Mouse (Mus musculus) midbrain, embryonic 12.5 days (tissue): Measurements from ENCODE around the gene Bcs1l. TPM values are rescaled to one million over a fixed set of nuclear protein-coding genes. Genes with fewer than 3 reads are reported as not detected.

Experiments
- ATAC-seq: fragments of 200-750 bp; cut with Nextera tagmentation; 2 replicates; pipeline ENCODE4 v1.8.0; 2017; ENCODE audit warnings: low read depth, moderate TSS enrichment, moderate library complexity; ENCODE audit not compliant: low FRiP score
- H3K27ac ChIP-seq: fragments of 300-500 bp; sonication (generic); replicated peaks from 2 replicates; pipeline ENCODE4 v1.5.1; 2016; ENCODE audit warnings: mild to moderate bottlenecking
- H3K27me3 ChIP-seq: fragments of 300-500 bp; sonication (generic); 2 replicates; pipeline ENCODE4 v1.6.1; 2016; ENCODE audit warnings: mild to moderate bottlenecking
- H3K36me3 ChIP-seq: fragments of 300-500 bp; sonication (generic); 2 replicates; pipeline ENCODE4 v1.6.1; 2016
- H3K4me1 ChIP-seq: fragments of 300-500 bp; sonication (generic); 2 replicates; pipeline ENCODE4 v1.6.1; 2016
- H3K4me2 ChIP-seq: fragments of 300-500 bp; sonication (generic); replicated peaks from 2 replicates; pipeline ENCODE4 v1.6.1; 2016; ENCODE audit warnings: mild to moderate bottlenecking, moderate library complexity
- H3K4me3 ChIP-seq: fragments of 300-500 bp; sonication (generic); 2 replicates; pipeline ENCODE4 v1.5.1; 2016; ENCODE audit warnings: mild to moderate bottlenecking
- H3K9ac ChIP-seq: fragments of 300-500 bp; sonication (generic); replicated peaks from 2 replicates; pipeline ENCODE4 v1.6.1; 2016; ENCODE audit warnings: mild to moderate bottlenecking, moderate library complexity
- H3K9me3 ChIP-seq: fragments of 300-500 bp; sonication (generic); 2 replicates; pipeline ENCODE4 v1.6.1; 2016; ENCODE audit warnings: mild to moderate bottlenecking
- WGBS: fragments of 180-500 bp; shearing (Covaris S2); methylation state at CpG from one replicate; pipeline ENCODE4 v1.1.7; 2016; 5-methylcytosine and 5-hydroxymethylcytosine counted together
- microRNA-seq: library from miRNA; unstranded; fragments of <30 nt; microRNA quantifications from one replicate; pipeline ENCODE4, GENCODE M21; 2017
- polyA plus RNA-seq: library from polyadenylated mRNA; unstranded; fragments of >200 nt; fragmentation: Nextera tagmentation; extraction: Ambion mirVana; gene quantifications from 2 replicates; pipeline ENCODE4 v1.2.1, GENCODE M21; 2016

Gene Bcs1l
- polyA plus RNA-seq, 1 experiment from 2014 or later: 16.4 TPM

DNA sequence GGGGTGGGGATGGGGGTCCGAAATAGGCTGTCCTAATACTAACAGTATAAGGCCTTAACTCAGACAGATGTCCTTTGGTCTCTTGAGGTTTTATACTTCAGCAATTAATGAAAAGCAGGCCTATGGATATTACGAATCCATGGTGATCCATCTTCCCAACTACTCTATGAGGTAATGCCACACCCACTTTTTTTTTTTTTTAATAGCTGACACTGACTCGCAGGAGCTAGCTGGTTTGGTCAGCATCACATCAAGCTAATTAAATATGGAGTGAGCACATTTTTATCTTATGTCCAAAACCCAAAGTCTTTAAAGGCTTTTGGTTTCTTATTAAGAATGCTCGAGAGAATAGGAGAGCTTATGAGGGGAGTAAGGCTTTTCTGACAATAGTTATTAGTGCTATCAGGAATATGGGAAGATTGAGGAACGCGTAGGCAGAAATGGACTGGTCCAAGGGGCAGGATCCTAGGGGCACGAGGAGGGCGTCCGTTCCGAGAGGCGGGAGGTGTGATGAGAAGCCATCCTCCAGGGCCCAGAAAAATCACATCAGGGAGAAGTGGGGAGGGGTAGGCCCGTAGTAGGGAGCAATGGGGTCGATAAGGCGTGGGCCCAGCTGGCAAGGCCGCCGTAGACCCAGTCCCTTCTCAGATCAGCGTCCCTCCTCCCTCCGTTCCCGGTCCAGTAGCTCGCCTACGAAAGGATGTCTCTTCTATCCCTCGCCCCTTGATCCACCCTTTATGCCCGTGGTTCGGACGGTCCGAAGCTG is 12.6 kb downstream of the Bcs1l start:
- ATAC-seq: peak; percentile 57; the same call in 1 of the 2 replicates
- Histone ChIP-seq H3K27me3 (no peaks in the 10 kb centered on the region), H3K4me1 (peaks cover 14% of the 10 kb centered on the region), H3K9ac (peak overlapping the region; percentile 83), H3K9me3 (no peaks in the 10 kb centered on the region), H3K4me2 (peak overlapping the region; percentile 80), H3K27ac (peak overlapping the region; percentile 47; the same call in 1 of the 2 replicates), H3K36me3 (peaks cover 45% of the 10 kb centered on the region), H3K4me3 (peak overlapping the region; percentile 83)
- WGBS: 10% methylated on average over 26 of the region's 26 CpGs

DNA sequence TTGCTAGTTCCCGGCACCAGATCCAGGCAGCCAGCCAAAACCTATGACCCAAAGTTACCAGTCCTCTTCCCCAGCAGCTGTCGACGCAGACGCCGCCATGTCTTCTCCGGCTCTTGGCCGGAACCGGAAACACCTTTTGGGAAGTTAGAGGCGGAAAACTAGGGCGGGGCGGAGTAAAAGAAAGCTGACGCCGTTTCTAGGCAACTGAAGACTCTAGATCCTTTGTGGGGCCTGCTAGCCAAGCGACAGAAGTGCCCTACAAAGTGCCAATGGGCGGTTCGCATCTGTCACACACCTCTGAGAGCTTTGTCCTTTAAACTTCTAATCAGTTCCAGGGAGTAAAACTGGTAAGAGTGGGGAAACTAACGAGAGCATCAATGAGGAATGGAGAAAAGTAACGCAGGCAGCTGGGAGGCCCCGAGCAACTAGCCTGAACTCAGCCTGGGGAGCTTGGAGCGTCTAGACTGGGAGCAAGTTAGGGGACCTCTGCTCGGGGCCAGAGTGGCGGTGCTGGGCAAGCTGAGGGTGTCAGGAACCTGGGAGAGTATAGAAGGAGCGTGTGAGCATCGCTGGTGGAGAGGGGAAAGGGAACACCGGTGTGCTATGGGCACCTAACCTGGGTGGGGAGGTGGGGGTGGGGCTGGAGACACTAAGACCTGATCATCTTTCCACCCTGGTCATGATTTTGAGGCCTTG is 13.3 kb downstream of the Bcs1l start, which contains the start of the genes Rnf25 and Stk36:
Rnf25 (minus strand) TSS at position 131 of the 696 bp plus-strand sequence.
Stk36 (plus strand) TSS at position 179 of the 696 bp plus-strand sequence.
- peaks cover 14% of the 10 kb centered on the region for H3K4me1 ChIP-seq
- H3K36me3 ChIP-seq: peaks cover 42% of the 10 kb centered on the region
- H3K4me3 ChIP-seq: peak within 1 kb of the TSS; percentile 83
- H3K9me3 ChIP-seq: no peaks in the 10 kb centered on the region
- 10% methylated on average over 25 of the region's 25 CpGs for WGBS
- peak; percentile 86 for ATAC-seq
- no peaks in the 10 kb centered on the region for H3K27me3 ChIP-seq
- H3K27ac ChIP-seq: peak within 1 kb of the TSS; percentile 47; the same call in 1 of the 2 replicates
- peak within 1 kb of the TSS; percentile 83 for H3K9ac ChIP-seq
- H3K4me2 ChIP-seq: peak within 1 kb of the TSS; percentile 80

DNA sequence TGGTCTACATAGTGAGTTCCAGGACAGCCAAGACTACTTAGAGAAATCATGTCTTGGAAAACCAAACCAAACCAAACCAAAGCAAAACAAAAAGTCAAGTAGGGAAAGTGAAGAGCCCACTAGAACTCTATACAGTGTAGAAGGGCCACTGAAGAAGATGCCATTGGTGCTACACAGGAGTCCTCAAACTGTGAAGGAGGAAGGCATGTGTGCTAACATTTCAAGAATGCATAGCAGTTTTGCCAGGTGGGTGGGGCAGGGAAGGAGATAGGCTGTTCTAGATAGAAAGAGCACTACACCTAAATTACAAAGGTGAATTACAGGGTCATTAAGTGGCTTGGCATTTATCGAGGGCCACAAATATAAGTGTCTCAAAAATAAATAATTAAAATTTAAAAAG is 36.1 kb downstream of the Bcs1l start:
- Histone ChIP-seq H3K27ac (no peak overlapping the region), H3K4me1 (no peaks in the 10 kb centered on the region), H3K4me3 (no peak overlapping the region), H3K4me2 (no peak overlapping the region), H3K36me3 (peaks cover 66% of the 10 kb centered on the region), H3K9me3 (no peaks in the 10 kb centered on the region), H3K27me3 (no peaks in the 10 kb centered on the region), H3K9ac (no peak overlapping the region)
- no peak for ATAC-seq
- 93% methylated on average over 1 of the region's 1 CpGs for WGBS

DNA sequence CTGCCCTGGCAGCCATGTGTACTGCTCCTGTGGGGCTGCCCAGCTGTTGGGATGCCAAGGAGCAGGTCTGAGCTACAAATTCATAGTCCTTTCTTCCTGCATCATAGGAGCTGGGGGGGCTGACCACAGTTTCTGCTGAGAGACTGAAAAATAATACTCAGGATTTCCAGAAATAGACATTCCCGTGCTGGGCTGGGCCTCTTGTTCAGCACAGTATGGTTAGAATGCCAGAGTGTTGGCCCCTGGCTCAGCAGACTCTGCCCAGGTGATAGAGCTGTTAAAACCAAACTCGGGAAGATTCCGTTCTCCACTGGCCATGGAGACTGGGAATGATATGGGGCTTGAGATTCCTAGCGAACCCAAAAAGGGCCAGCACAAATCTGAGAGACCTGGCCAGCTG is 38.0 kb downstream of the Bcs1l start:
- no peak overlapping the region for H3K27ac ChIP-seq
- H3K9me3 ChIP-seq: no peaks in the 10 kb centered on the region
- no peaks in the 10 kb centered on the region for H3K27me3 ChIP-seq
- H3K9ac ChIP-seq: no peak overlapping the region
- no peaks in the 10 kb centered on the region for H3K4me1 ChIP-seq
- no peak for ATAC-seq
- peaks cover 66% of the 10 kb centered on the region for H3K36me3 ChIP-seq
- 94% methylated on average over 4 of the region's 4 CpGs for WGBS
- no peak overlapping the region for H3K4me3 ChIP-seq
- H3K4me2 ChIP-seq: no peak overlapping the region

DNA sequence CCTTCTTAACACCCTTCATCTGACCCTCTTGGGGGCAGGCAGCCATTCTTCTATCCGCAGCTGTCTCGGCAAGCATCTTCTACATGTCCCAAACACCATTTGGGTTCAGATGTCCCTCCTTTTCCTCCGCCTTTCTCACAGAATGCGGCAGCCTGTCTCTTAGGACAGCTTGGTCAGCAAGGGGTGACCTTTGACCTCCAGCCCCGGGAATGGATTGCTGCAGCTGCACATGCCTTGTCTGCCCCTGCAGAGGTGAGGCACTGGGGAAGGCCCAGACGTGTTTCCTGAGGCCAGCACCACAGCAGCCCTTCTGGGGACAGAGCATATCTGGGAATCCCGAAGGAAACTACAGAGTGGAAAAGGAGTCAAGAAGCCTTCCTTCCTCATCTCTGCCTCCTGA is 39.9 kb downstream of the Bcs1l start:
- Histone ChIP-seq H3K9ac (no peak overlapping the region), H3K9me3 (no peaks in the 10 kb centered on the region), H3K4me3 (no peak overlapping the region), H3K4me1 (no peaks in the 10 kb centered on the region), H3K27ac (no peak overlapping the region), H3K4me2 (no peak overlapping the region), H3K36me3 (peaks cover 55% of the 10 kb centered on the region), H3K27me3 (no peaks in the 10 kb centered on the region)
- no peak for ATAC-seq
- 49% methylated on average over 7 of the region's 7 CpGs for WGBS

DNA sequence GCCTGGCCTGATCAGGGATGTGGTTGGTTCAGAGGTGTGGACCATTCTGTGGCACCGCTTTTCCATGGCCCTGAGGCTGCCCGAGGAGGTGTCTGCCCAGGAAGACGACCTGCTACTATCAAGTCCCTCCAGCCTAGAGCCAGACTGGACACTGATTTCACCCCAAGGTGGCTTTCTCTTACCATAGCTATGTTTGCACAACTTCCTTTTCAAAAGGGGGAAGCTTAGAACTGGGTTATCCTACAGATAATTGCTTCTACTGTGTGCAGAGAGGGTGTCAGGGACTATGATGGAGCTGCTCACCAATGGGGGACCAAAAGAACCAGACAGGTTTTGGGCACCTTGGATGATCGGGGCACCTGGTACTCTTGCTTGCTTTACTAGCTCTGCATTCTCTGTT is 44.6 kb downstream of the Bcs1l start:
- peaks cover 26% of the 10 kb centered on the region for H3K36me3 ChIP-seq
- no peak overlapping the region for H3K4me3 ChIP-seq
- no peaks in the 10 kb centered on the region for H3K27me3 ChIP-seq
- no peak overlapping the region for H3K27ac ChIP-seq
- no peak overlapping the region for H3K9ac ChIP-seq
- H3K4me1 ChIP-seq: no peaks in the 10 kb centered on the region
- H3K4me2 ChIP-seq: no peak overlapping the region
- H3K9me3 ChIP-seq: no peaks in the 10 kb centered on the region
- WGBS: 90% methylated on average over 4 of the region's 4 CpGs
- no peak for ATAC-seq

Small RNA genes lying within 50 kb of the gene (microRNA-seq; reads per million reads assigned to microRNA genes)
- not detected for gene Gm25035

Other genes starting within 250 kb of the Bcs1l start
- gene Catip, start 226.2 kb upstream of the Bcs1l start, polyA plus RNA-seq: 0.58 and 0.66 TPM in 2 replicates
- gene Slc11a1, start 213.1 kb upstream of the Bcs1l start, polyA plus RNA-seq: 2.3 and 2.4 TPM in 2 replicates
- 28.9 and 31.0 TPM in 2 replicates for gene Ctdsp1, start 196.8 kb upstream of the Bcs1l start, polyA plus RNA-seq
- gene Vil1, start 178.9 kb upstream of the Bcs1l start, polyA plus RNA-seq: 0.28 and 0.55 TPM in 2 replicates
- 74.3 TPM in 2 replicates for gene Cnot9, start 82.2 kb upstream of the Bcs1l start, polyA plus RNA-seq
- gene Plcd4, start 45.4 kb upstream of the Bcs1l start, polyA plus RNA-seq: 1.1 and 1.5 TPM in 2 replicates
- gene Usp37, start 44.0 kb upstream of the Bcs1l start, polyA plus RNA-seq: 42.1 and 44.2 TPM in 2 replicates
- 10.6 and 11.2 TPM in 2 replicates for gene Zfp142, start within 50 bp of the Bcs1l start, polyA plus RNA-seq
- 31.5 and 35.5 TPM in 2 replicates for gene Rnf25, start 13.1 kb downstream of the Bcs1l start, polyA plus RNA-seq
- gene Stk36, start 13.2 kb downstream of the Bcs1l start, polyA plus RNA-seq: 25.3 and 25.9 TPM in 2 replicates
- gene Ttll4, start 73.5 kb downstream of the Bcs1l start, polyA plus RNA-seq: 43.7 and 51.9 TPM in 2 replicates
- gene Cyp27a1, start 125.3 kb downstream of the Bcs1l start, polyA plus RNA-seq: 4.2 and 5.8 TPM in 2 replicates
- not detected in 2 replicates for gene Prkag3, start 160.9 kb downstream of the Bcs1l start, polyA plus RNA-seq
- gene Wnt6, start 183.6 kb downstream of the Bcs1l start, polyA plus RNA-seq: 5.0 and 7.9 TPM in 2 replicates
- 1.7 and 1.8 TPM in 2 replicates for gene Wnt10a, start 203.2 kb downstream of the Bcs1l start, polyA plus RNA-seq